Mouse (Mus musculus) CD4-positive, CD25-positive, alpha-beta regulatory T cell (primary cell): ENCODE data around the gene Tac2. TPM values are rescaled to one million over a fixed set of nuclear protein-coding genes. Genes with fewer than 3 reads are reported as not detected.

Experiments used
- polyA plus RNA-seq: library from polyadenylated mRNA; unstranded; fragments of 100-300 nt; shearing (Covaris generic); gene quantifications from one replicate; pipeline ENCODE4 v1.2.1, GENCODE M21; 2017

Gene Tac2
- polyA plus RNA-seq = 0.28 TPM

DNA sequence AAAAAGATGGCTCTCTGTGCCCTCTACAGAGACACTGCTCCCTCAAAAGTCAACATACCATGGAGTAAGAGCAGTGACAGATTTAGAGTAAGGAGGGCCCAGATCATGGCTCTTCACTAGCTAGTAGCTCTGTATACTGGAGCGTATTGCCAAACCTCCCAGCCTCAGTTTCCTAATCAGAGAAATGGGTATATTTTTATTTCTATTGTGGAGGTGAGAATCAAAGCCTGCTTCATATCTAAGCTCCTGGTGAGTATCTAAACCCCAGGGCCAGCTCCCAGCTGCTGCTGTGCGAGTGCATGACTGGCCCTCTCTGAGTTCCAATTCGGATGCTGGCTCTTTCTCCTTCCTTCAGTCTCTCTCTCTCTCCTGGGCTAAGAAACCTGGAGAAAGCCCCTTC, at the start of gene Tac2:
Gene Tac2 (plus strand): TSS at position 301 of the 400 bp plus-strand sequence.

DNA sequence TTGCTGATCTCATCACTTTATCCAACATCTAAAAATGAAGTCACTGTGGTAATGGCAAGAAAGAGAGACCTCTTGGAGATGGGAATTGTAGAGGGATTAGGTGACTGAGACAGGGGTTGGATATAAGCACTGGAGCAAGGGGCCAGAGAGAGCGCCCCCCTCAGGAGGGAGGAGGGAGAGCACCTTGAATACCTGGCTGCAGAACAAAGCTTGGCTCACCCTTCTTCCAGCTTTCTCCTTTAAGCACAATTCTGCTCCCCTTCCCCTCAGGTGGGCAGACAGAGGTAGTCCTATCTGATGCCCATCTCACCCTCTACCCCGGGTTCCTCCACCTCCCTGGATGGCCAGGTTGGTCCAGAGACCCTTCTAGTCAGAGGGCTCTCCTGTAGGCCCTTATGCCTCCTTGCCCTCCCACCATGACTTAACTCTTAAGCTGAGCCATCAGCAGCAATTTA, 19.5 kb upstream of the Tac2 start, which contains the start of gene Myo1a:
Gene Myo1a (plus strand): TSS at position 405 of the 455 bp plus-strand sequence.

DNA sequence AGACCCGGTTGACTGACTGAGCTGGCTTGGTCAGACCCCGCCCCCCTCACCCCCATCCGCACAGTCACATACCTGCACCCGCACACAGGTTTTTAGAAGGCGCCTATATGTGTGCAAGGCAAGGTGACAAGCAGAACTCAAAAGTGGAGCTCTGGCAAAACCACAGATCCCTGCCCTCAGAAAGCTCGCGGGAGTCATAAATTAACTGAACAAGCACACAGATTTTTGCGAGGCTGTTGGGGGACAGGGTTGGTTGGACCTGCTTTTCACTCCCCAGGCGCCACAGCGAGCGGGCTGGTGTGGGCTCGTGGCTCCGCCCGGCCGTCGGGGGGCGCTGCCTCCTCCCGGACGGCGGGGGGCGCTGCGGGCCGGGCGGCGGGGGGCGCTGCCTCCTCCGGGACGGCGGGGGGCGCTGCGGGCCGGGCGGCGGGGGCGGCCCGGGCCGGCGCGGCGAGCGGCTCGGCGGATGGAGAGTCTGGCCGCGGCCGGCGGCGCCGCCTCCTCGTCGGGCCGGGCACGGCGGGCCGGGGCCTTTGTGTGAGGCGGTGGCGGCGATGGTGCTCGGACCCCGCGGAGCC, 14.9 kb downstream of the Tac2 start, which contains the start of gene Zbtb39:
Gene Zbtb39 (plus strand): TSS at position 456 of the 578 bp plus-strand sequence.

DNA sequence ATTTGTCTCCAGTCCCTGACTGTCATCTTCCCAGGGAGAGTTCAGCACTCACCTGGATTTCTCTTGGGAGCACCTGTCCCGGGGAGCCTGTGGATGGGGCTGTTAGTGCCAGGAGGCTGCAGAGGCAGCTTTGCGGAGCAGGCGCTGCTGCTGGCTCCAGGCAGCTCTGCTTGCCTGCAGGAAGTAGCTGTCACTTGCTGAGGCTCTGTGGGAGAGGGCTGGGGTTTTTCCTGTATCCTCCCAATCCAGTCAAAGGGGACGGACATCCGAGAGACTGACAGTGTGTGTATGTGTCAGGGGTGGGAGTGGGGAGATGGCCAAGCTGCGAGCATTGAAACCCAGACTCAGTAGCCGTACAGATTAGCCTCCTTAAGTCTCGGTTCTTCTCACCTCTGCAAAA, 27.3 kb downstream of the Tac2 start, which contains the start of gene Gpr182:
Gene Gpr182 (minus strand): TSS at position 185 of the 400 bp plus-strand sequence.

DNA sequence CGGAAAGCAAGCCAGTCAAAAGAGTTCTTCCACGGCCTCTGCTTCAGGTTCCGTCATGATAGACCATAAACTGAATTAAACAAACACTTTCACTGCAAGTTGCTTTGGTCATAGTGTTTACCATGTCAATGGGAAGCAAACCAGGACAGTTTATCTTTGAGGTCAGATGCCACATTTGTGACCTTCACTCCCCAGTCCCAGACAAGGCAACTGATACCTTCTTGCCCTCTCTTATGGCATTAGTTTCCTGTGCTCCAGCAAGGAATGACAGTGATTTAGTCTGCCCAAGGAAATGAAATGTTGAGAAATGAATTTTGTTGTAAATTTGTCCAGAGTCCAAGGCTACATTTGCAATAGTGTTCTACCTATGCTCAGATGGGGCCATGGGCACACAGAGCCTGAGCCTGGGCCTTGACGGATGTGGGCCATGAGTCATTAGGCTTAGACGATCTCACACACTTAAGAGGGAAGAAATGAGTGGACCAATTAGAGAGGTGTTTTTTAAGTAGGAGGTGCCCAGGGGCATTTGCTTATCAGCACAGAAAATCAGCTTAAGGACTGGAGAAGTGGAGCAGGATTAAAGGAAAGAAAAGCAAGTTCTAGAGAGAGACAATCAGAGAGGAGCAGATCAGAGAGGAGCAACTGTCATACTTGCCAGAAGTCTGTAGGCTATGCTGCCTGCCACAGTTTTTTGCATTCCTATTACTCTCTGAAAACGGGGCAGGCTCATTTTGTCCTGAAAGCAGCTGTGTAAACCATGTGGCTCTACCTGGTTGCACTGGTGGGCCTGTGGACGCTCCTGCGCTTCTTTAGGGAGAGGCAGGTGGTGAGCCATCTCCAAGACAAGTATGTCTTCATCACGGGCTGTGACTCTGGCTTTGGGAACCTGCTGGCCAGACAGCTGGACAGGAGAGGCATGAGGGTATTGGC, 35.2 kb downstream of the Tac2 start, which contains the start of the genes Rdh1 and Rdh16f1:
Gene Rdh1 (plus strand): TSS at position 541 of the 930 bp plus-strand sequence.
Gene Rdh16f1 (plus strand): TSS at position 607 of the 930 bp plus-strand sequence.

GRCm38 (mm10) chr10:127776011-127776410, 51.7 kb downstream of the Tac2 start, which contains the start of gene Rdh9:
Rdh9 (plus strand) TSS chr10:127776386.

Other genes starting within 250 kb of the Tac2 start
- 0.14 TPM for gene Stac3, start 222.8 kb upstream of the Tac2 start, polyA plus RNA-seq
- gene Ndufa4l2, start 209.5 kb upstream of the Tac2 start, polyA plus RNA-seq = not detected
- 103 TPM for gene Shmt2, start 202.0 kb upstream of the Tac2 start, polyA plus RNA-seq
- not detected for gene Nxph4, start 189.9 kb upstream of the Tac2 start, polyA plus RNA-seq
- gene Lrp1, start 103.3 kb upstream of the Tac2 start, polyA plus RNA-seq = 0.31 TPM
- 249 TPM for gene Stat6, start 81.5 kb upstream of the Tac2 start, polyA plus RNA-seq
- 10.4 TPM for gene Nemp1, start 57.6 kb upstream of the Tac2 start, polyA plus RNA-seq
- gene Nab2, start 55.9 kb upstream of the Tac2 start, polyA plus RNA-seq = 67.4 TPM
- gene Myo1a, start 19.3 kb upstream of the Tac2 start, polyA plus RNA-seq = not detected
- gene Zbtb39, start 15.1 kb downstream of the Tac2 start, polyA plus RNA-seq = 0.67 TPM
- 0.06 TPM for gene Gpr182, start 27.3 kb downstream of the Tac2 start, polyA plus RNA-seq
- 0.18 TPM for gene Rdh1, start 35.2 kb downstream of the Tac2 start, polyA plus RNA-seq
- gene Rdh16f1, start 35.3 kb downstream of the Tac2 start, polyA plus RNA-seq = not detected
- 1.1 TPM for gene Rdh9, start 51.9 kb downstream of the Tac2 start, polyA plus RNA-seq
- gene Rdh16, start 76.7 kb downstream of the Tac2 start, polyA plus RNA-seq = not detected
- not detected for gene Rdh19, start 125.5 kb downstream of the Tac2 start, polyA plus RNA-seq
- not detected for gene Rdh16f2, start 142.0 kb downstream of the Tac2 start, polyA plus RNA-seq
- not detected for gene Rdh7, start 164.3 kb downstream of the Tac2 start, polyA plus RNA-seq
- gene Sdr9c7, start 174.0 kb downstream of the Tac2 start, polyA plus RNA-seq = not detected